ENCODE assay signal across 10 mouse cellular contexts in genomic region chr5:114365043-114365752, GRCm38 (mm10). TPM values are rescaled to one million over a fixed set of nuclear protein-coding genes. Genes with fewer than 3 reads are reported as not detected.
A peak's percentile ranks its signal among the peaks of the same experiment; 100 is the strongest.
DNase-seq lines count a peak whose midpoint lies in the region; ATAC-seq and TF ChIP-seq lines count a peak whose summit lies in the region.
"Had no signal": no experiment of that assay in that cellular context is flagged by ENCODE, and none has a peak within 500 bp of the region (broad histone marks: within the 10 kb centered on the region; RNA-seq: fewer than 3 reads in every experiment).

No protein-coding gene starts in this region.

- ATAC-seq in heart, embryonic 11.5 days (replicated peaks; ENCODE audit: insufficient number of reproducible peaks, low FRiP score, low TSS enrichment): no peak
- ATAC-seq: activated CD4-positive, CD25-positive, alpha-beta regulatory T cell, adult 4 months had no signal

- H3K9ac ChIP-seq in heart, embryonic 11.5 days (ENCODE audit: low read depth, low read length): no peak overlapping the region

- H3K9me3 ChIP-seq in heart, embryonic 11.5 days (replicated peaks; ENCODE audit: control insufficient read depth, low read length): no peaks in the 10 kb centered on the region
- H3K9me3 ChIP-seq: midbrain, embryonic 10.5 days had no signal

- TF ChIP-seq CTCF in thymus, adult 2 months (IDR thresholded peaks at IDR 0.05; ENCODE audit: borderline replicate concordance, control insufficient read depth, extremely low read depth, insufficient read depth, low read length, poor library complexity): no peak

- WGBS in heart, embryonic 11.5 days (ENCODE audit: insufficient replicate concordance): 86% methylated on average over 23 of the region's 23 CpGs
- 52% methylated on average over 23 of the region's 23 CpGs for WGBS in thymus, adult 2 months

- peak; percentile 97 for DNase-seq in heart, adult 11 months
- DNase-seq in adrenal gland, adult 18-20 months (ENCODE audit: low spot score in 2 of 2): peak; percentile 38 to 55
- DNase-seq in heart, postnatal 4 days: peak; percentile 49
- DNase-seq in lung, postnatal 14 days: peak; percentile 81
- DNase-seq in right cerebral cortex, postnatal 14 days: no peak
- no peak for DNase-seq in thymus, adult 2 months
- DNase-seq in yolk sac, embryonic 10.5 days (ENCODE audit: low spot score): no peak

- TF ChIP-seq POLR2A in thymus, adult 2 months (IDR thresholded peaks at IDR 0.05; ENCODE audit: control insufficient read depth, extremely low read depth, insufficient read depth, low read length, poor library complexity): no peak

- peaks cover 3% of the 10 kb centered on the region for H3K4me1 ChIP-seq in heart, embryonic 11.5 days (ENCODE audit: control insufficient read depth, insufficient read depth, low read length)
- no peaks in the 10 kb centered on the region; the same call in 1 of the 2 replicates for H3K4me1 ChIP-seq in thymus, adult 2 months (replicated peaks; ENCODE audit: control insufficient read depth, insufficient read depth, low read length)

- peaks cover 39% of the 10 kb centered on the region for H3K36me3 ChIP-seq in heart, embryonic 11.5 days (ENCODE audit: control insufficient read depth, insufficient read depth, low read length)
- H3K36me3 ChIP-seq in thymus, adult 2 months (ENCODE audit: control insufficient read depth, insufficient read depth, low read length): peaks cover 32% of the 10 kb centered on the region

- H3K4me3 ChIP-seq in heart, embryonic 11.5 days (ENCODE audit: low read depth, low read length): no peak overlapping the region
- no peak overlapping the region for H3K4me3 ChIP-seq in thymus, adult 2 months (ENCODE audit: control insufficient read depth, insufficient read depth, low read length)
- H3K4me3 ChIP-seq: midbrain, embryonic 10.5 days had no signal

- H3K4me2 ChIP-seq in heart, embryonic 11.5 days: no peak overlapping the region

- H3K27me3 ChIP-seq in heart, embryonic 11.5 days (ENCODE audit: control insufficient read depth, insufficient read depth, low read length): no peaks in the 10 kb centered on the region
- no peaks in the 10 kb centered on the region for H3K27me3 ChIP-seq in thymus, adult 2 months (ENCODE audit: control insufficient read depth, insufficient read depth, low read length)

- no peak overlapping the region for H3K27ac ChIP-seq in heart, embryonic 11.5 days (ENCODE audit: low read depth, low read length)
- no peak overlapping the region for H3K27ac ChIP-seq in thymus, adult 2 months (ENCODE audit: control insufficient read depth, insufficient read depth, low read length)
- H3K27ac ChIP-seq: midbrain, embryonic 10.5 days had no signal

RNA-seq across cellular contexts. Expression of gene Kctd10, which starts 15.1 kb away (rescaled TPM):
- 84.8 and 112 TPM in 2 replicates for polyA plus RNA-seq in heart, embryonic 11.5 days (2014; fragmentation: Nextera tagmentation; extraction: Ambion mirVana)
- 10 to 100 TPM; 72.4 to 72.6 TPM for total RNA-seq in adrenal gland, adult 18-20 months (2021)
- total RNA-seq in heart, postnatal 4 days (2021): 10 to 100 TPM; 76.1 to 80.1 TPM
- 76.3 and 87.7 TPM in 2 replicates for polyA plus RNA-seq in thymus, adult 2 months (2012; rRNA removed)

RNA-seq across cellular contexts. Expression of gene Ube3b, which starts 15.2 kb away (rescaled TPM):
- 43.0 and 54.7 TPM in 2 replicates for polyA plus RNA-seq in heart, embryonic 11.5 days (2014; fragmentation: Nextera tagmentation; extraction: Ambion mirVana)
- 10 to 100 TPM; 62.7 to 67.8 TPM for total RNA-seq in adrenal gland, adult 18-20 months (2021)
- total RNA-seq in heart, postnatal 4 days (2021): 10 to 100 TPM; 74.3 to 76.3 TPM
- 123 and 133 TPM in 2 replicates for polyA plus RNA-seq in thymus, adult 2 months (2012; rRNA removed)

Comparison
In these comparisons a context has a peak if more than half of its experiments do, and no peak if none do; other contexts are left out.
1. DNase-seq: peak in heart, adult 11 months (single experiment), adrenal gland, adult 18-20 months (2 of 2), heart, postnatal 4 days (single experiment) and lung, postnatal 14 days (single experiment); none in right cerebral cortex, postnatal 14 days (single experiment), thymus, adult 2 months (single experiment) and yolk sac, embryonic 10.5 days (single experiment).